Mouse (Mus musculus) megakaryocyte, embryonic 14.5 days (primary cell): ENCODE data around the gene Lcn4. TPM values are rescaled to one million over a fixed set of nuclear protein-coding genes. Genes with fewer than 3 reads are reported as not detected.
A peak's percentile ranks its signal among the peaks of the same experiment; 100 is the strongest.

Source experiments
- H3K27me3 ChIP-seq: replicated peaks from 2 replicates; pipeline ENCODE3; 2012; ENCODE audit warnings: inconsistent platforms
- H3K36me3 ChIP-seq: replicated peaks from 2 replicates; pipeline ENCODE3; 2012; ENCODE audit warnings: low read length, inconsistent platforms, mixed read lengths
- H3K4me1 ChIP-seq: 2 replicates; pipeline ENCODE4 v1.6.1; 2012; ENCODE audit warnings: inconsistent platforms
- H3K4me3 ChIP-seq: replicated peaks from 2 replicates; pipeline ENCODE3; 2012; ENCODE audit warnings: moderate library complexity, mild to moderate bottlenecking, inconsistent platforms
- H3K9me3 ChIP-seq: 2 replicates; pipeline ENCODE4 v1.6.1; 2012; ENCODE audit warnings: inconsistent platforms
- FLI1 ChIP-seq: IDR thresholded peaks from 2 replicates; pipeline ENCODE4 v1.6.1; 2012; ENCODE audit warnings: low read length, inconsistent platforms, mixed read lengths
- GATA1 ChIP-seq: IDR thresholded peaks from 3 replicates; pipeline ENCODE4 v1.6.1; 2012; ENCODE audit warnings: mixed read lengths, low read length, inconsistent platforms, borderline replicate concordance
- polyA plus RNA-seq: library from polyadenylated mRNA; stranded (reverse); fragments of >175 nt; gene quantifications from 2 replicates; pipeline ENCODE4 v1.2.3, GENCODE M21; 2012; ENCODE audit warnings: low replicate concordance; ENCODE audit not compliant: insufficient read depth

The Lcn4 gene
- polyA plus RNA-seq, 1 experiment, result not detected

DNA sequence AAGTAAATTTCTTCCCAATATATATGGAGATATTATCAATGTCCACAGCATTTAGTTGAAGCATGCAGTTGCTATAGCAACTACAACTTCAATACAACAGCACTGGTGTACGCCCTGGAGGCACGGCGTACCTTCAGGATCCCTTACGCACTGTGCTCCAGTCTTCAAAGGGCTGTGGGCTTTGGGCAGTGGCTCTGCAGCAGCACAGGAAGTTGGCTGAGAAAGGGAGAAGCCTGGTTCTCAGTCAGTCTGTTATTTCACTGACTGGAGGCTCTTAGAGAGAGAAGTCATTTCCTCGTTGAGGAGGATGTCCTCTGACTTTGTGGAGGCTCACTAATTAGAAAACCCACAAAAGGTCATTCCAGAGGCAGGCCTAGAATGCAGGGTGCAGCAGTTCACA, 48.1 kb downstream of the Lcn4 start:
- Histone ChIP-seq H3K36me3 (no peaks in the 10 kb centered on the region), H3K9me3 (no peaks in the 10 kb centered on the region), H3K4me3 (peak overlapping the region; percentile 39), H3K27me3 (peaks cover 28% of the 10 kb centered on the region), H3K4me1 (peaks cover 33% of the 10 kb centered on the region)
- TF ChIP-seq GATA1 (no peak), FLI1 (no peak)

DNA sequence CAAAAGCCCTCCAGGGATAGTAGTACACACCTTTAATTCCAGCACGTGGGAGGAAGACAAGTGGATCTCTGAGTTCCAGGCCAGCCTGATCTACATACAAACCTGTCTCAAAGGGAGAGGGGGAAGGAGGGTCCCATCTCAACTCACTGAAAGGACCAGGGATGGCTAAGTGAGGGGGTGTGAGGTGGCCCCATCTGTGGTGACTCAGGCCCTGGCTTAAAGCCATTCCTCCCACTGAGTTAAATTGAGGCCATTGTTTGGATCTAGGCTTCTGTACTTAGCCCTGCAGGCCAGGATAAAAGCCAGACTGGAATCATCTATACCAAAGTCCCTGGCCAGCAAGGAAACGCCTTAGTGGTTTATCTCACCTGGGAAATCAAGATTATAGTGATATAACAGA, 49.8 kb downstream of the Lcn4 start:
- Histone ChIP-seq H3K36me3 (no peaks in the 10 kb centered on the region), H3K4me1 (peaks cover 35% of the 10 kb centered on the region), H3K27me3 (peaks cover 26% of the 10 kb centered on the region), H3K9me3 (peaks cover 3% of the 10 kb centered on the region; the same call in 1 of the 2 replicates), H3K4me3 (no peak overlapping the region)
- TF ChIP-seq GATA1 (no peak), FLI1 (no peak)

DNA sequence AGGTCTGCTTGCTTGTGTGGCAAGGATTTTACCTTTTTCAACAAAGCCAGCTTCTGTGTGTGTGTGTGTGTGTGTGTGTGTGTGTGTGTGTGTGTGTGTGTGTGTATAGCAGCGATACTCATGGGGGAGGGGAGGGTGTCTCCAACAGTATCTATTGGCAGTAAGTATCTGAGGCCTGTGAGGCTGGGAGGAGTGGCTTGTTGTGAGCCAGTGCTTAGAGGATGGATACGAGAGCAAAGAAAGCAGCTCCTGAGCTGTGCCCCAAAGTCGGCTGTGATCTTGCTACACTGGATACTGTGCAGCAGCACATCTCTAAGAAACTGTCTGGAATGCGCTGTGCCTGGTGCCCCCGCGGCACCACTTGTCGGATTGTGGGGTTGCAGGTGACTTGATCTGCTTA, 53.2 kb downstream of the Lcn4 start:
- no peaks in the 10 kb centered on the region for H3K36me3 ChIP-seq
- H3K4me3 ChIP-seq, result no peak overlapping the region
- H3K9me3 ChIP-seq, result peaks cover 3% of the 10 kb centered on the region; the same call in 1 of the 2 replicates
- TF ChIP-seq FLI1, result no peak
- TF ChIP-seq GATA1, result no peak
- H3K27me3 ChIP-seq, result peaks cover 36% of the 10 kb centered on the region
- H3K4me1 ChIP-seq, result peaks cover 42% of the 10 kb centered on the region

Other genes starting within 250 kb of the Lcn4 start
- gene Sec16a, start 226.1 kb downstream of the Lcn4 start, polyA plus RNA-seq, result 7.6 and 26.1 TPM in 2 replicates
- gene Notch1, start 154.6 kb downstream of the Lcn4 start, polyA plus RNA-seq, result 1.2 and 4.2 TPM in 2 replicates
- 19.7 and 90.5 TPM in 2 replicates for gene Egfl7, start 91.3 kb downstream of the Lcn4 start, polyA plus RNA-seq
- gene Gm20532, start 84.6 kb downstream of the Lcn4 start, polyA plus RNA-seq, result not detected in 2 replicates
- 34.1 and 41.8 TPM in 2 replicates for gene Agpat2, start 66.9 kb downstream of the Lcn4 start, polyA plus RNA-seq
- 1.2 TPM in 1 of 2 replicates, not detected in the other for gene Fam69b, start 42.8 kb downstream of the Lcn4 start, polyA plus RNA-seq
- not detected in 2 replicates for gene Abo, start 193.7 kb upstream of the Lcn4 start, polyA plus RNA-seq
- 6.2 and 13.6 TPM in 2 replicates for gene Surf6, start 231.6 kb upstream of the Lcn4 start, polyA plus RNA-seq
- 29.1 and 39.9 TPM in 2 replicates for gene Med22, start 239.4 kb upstream of the Lcn4 start, polyA plus RNA-seq
- 873 and 5,014 TPM in 2 replicates for gene Rpl7a, start 239.5 kb upstream of the Lcn4 start, polyA plus RNA-seq
- 3.6 and 5.9 TPM in 2 replicates for gene Surf2, start 245.1 kb upstream of the Lcn4 start, polyA plus RNA-seq
- 14.4 and 22.6 TPM in 2 replicates for gene Surf1, start 245.2 kb upstream of the Lcn4 start, polyA plus RNA-seq